Mouse (Mus musculus): Measurements from ENCODE around the gene Mei1.

Gene Mei1

GRCm38 (mm10) chr15:82172648-82173047 lies 102.9 kb downstream of the Mei1 start:
- no peak for DNase-seq (ENCODE audit: low spot score in 2 of 2)

- DNase-seq (ENCODE audit: low spot score in 2 of 2), result no peak
These were observed 105.3 kb downstream of the Mei1 start for GRCm38 (mm10) chr15:82175091-82175490.
